Mouse (Mus musculus): ENCODE results near the gene 9130023H24Rik. TPM values are rescaled to one million over a fixed set of nuclear protein-coding genes. Genes with fewer than 3 reads are reported as not detected.

The 9130023H24Rik gene
- 2.1 and 2.6 TPM in 2 replicates for total RNA-seq (2012; rRNA removed)

DNA sequence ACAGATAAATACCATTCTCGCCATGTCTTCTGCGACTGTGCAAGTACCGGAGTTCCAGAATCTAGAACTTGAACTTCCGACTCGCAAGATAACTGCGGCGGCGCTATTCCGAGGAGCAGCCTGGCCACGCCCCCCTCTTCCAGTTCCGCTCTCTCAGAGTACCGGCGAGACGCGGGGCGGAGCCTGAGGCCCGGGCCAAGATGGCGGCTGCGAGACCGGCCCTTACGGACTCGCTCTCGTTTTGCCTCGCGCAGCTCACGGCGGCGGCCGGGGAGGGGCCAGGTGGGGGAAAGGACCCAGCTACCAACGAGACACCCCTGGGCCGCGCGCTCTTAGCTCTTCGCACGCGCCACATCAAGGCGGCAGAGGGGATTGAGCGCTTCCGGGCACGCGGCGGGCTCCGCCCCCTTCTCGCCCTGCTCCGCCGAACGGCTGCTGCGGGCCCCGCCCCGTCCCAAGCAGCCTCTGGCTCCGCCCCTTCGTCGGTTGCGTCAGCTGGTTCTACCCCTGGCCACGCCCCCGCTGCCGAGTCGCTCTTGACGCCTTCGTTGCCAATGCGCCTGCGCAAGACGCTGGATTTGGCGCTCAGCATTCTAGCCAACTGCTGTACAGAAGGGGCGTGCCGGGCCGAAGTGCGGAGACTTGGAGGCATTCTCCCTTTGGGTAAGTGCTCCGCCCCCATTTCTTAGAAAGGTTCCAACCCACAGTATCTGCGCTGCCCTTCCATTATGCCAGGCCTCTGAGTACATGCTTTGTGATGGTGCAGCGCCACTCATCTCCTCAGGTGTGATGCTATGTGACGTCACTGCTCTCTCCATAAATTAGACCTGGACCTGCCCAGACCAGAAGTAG, at the start of gene 9130023H24Rik:
Gene 9130023H24Rik (minus strand): TSS at position 105 of the 852 bp plus-strand sequence.
- Histone ChIP-seq H3K27ac (ENCODE audit: insufficient read depth, low read depth, low read length, poor library complexity, severe bottlenecking) (peak within 1 kb of the TSS; percentile 97), H3K4me1 (ENCODE audit: control insufficient read depth in 2 of 2, insufficient read depth in 2 of 2, low read length in 2 of 2, poor library complexity in 1 of 2) (peaks cover 0 to 2% of the 10 kb centered on the region in 2 experiments; a peak in 1 of 4 replicates), H3K4me3 (ENCODE audit: insufficient read depth in 1 of 2, low read depth in 1 of 2, low read length in 2 of 2, poor library complexity in 1 of 2, severe bottlenecking in 1 of 2) (peak within 1 kb of the TSS; percentile 88 to 89), H3K9me3 (ENCODE audit: control insufficient read depth, insufficient read depth, low read depth, low read length) (no peaks in the 10 kb centered on the region), H3K36me3 (ENCODE audit: control insufficient read depth, insufficient read depth, low read length, poor library complexity, severe bottlenecking) (peaks cover 13% of the 10 kb centered on the region; the same call in 1 of the 2 replicates), H3K9ac (ENCODE audit: insufficient read depth, low read depth, low read length, poor library complexity, severe bottlenecking) (peak within 1 kb of the TSS; percentile 97)
- TF ChIP-seq MAFK (IDR thresholded peaks at IDR 0.05; ENCODE audit: insufficient read depth, low read depth, low read length) (0 out of 2 replicates have a peak, but pooled peaks have one; percentile 15), ZNF384 (IDR thresholded peaks at IDR 0.05; ENCODE audit: low read depth, low read length) (no peak), CHD2 (IDR thresholded peaks at IDR 0.05; ENCODE audit: low read depth, low read length) (no peak), ZC3H11A (IDR thresholded peaks at IDR 0.05; ENCODE audit: borderline replicate concordance, low read depth, low read length) (no peak), HCFC1 (IDR thresholded peaks at IDR 0.05; ENCODE audit: borderline replicate concordance, insufficient read depth, low read length) (peak; percentile 80; the same call in 1 of the 2 replicates)
- in situ Hi-C loops (cut with MboI; ENCODE audit: low sequenced_read_pairs in 2 of 2, unreplicated experiment in 2 of 2): no loop called here
- DNase-seq (ENCODE audit: low read depth, low spot score): peak; percentile 99

DNA sequence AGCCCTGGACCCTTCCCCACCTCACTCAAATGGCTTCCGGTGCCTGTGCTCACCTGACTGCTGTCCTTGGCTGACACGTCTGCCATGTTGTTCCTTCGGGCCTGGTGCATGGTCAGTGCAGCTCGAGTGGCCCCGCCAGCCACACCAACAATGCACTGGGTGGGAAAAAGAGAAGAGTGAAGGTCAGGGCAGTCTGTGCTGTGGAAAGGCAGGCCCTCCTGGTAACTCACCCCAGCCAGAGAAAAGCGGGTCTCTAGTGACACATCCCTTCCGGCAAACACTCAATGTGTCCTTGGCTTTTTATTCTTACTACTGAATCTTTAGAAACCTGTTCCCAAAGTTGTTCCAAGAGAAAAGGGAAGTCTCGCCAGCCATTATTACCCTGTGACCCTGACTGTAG, 47.2 kb upstream of the 9130023H24Rik start:
- no peak for TF ChIP-seq HCFC1 (IDR thresholded peaks at IDR 0.05; ENCODE audit: borderline replicate concordance, insufficient read depth, low read length)
- no peak for TF ChIP-seq MAFK (IDR thresholded peaks at IDR 0.05; ENCODE audit: insufficient read depth, low read depth, low read length)
- no peak for TF ChIP-seq ZNF384 (IDR thresholded peaks at IDR 0.05; ENCODE audit: low read depth, low read length)
- TF ChIP-seq CHD2 (IDR thresholded peaks at IDR 0.05; ENCODE audit: low read depth, low read length): no peak
- TF ChIP-seq ZC3H11A (IDR thresholded peaks at IDR 0.05; ENCODE audit: borderline replicate concordance, low read depth, low read length): no peak
- H3K9ac ChIP-seq (ENCODE audit: insufficient read depth, low read depth, low read length, poor library complexity, severe bottlenecking): no peak overlapping the region
- H3K4me3 ChIP-seq (ENCODE audit: insufficient read depth in 1 of 2, low read depth in 1 of 2, low read length in 2 of 2, poor library complexity in 1 of 2, severe bottlenecking in 1 of 2): no peak overlapping the region
- in situ Hi-C loops (cut with MboI; ENCODE audit: low sequenced_read_pairs in 2 of 2, unreplicated experiment in 2 of 2): no loop called here
- peaks cover 14% of the 10 kb centered on the region for H3K36me3 ChIP-seq (ENCODE audit: control insufficient read depth, insufficient read depth, low read length, poor library complexity, severe bottlenecking)
- DNase-seq (ENCODE audit: low read depth, low spot score): no peak
- no peaks in the 10 kb centered on the region for H3K9me3 ChIP-seq (ENCODE audit: control insufficient read depth, insufficient read depth, low read depth, low read length)
- no peaks in the 10 kb centered on the region for H3K4me1 ChIP-seq (ENCODE audit: control insufficient read depth in 2 of 2, insufficient read depth in 2 of 2, low read length in 2 of 2, poor library complexity in 1 of 2)
- H3K27ac ChIP-seq (ENCODE audit: insufficient read depth, low read depth, low read length, poor library complexity, severe bottlenecking): no peak overlapping the region

DNA sequence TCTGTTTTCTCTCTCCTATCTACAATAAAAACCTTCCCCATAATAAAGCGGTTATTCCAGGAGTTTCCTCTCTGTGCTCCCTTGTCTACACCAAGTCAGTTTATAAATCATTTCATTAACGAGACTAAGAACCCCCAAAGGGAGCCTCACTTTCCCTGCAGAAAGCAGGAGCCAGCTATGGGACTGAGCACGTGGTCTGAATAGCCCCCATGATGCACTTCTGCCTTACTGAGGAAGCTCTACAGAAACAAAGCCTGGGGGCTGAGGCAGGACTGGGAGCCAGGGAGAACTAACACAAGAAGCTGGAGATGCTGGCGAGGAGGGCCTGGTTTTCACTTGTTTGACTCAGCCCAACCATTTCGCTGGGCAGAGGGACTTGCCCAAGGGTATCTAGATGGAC, 46.2 kb upstream of the 9130023H24Rik start:
- H3K4me1 ChIP-seq (ENCODE audit: control insufficient read depth in 2 of 2, insufficient read depth in 2 of 2, low read length in 2 of 2, poor library complexity in 1 of 2): no peaks in the 10 kb centered on the region

DNA sequence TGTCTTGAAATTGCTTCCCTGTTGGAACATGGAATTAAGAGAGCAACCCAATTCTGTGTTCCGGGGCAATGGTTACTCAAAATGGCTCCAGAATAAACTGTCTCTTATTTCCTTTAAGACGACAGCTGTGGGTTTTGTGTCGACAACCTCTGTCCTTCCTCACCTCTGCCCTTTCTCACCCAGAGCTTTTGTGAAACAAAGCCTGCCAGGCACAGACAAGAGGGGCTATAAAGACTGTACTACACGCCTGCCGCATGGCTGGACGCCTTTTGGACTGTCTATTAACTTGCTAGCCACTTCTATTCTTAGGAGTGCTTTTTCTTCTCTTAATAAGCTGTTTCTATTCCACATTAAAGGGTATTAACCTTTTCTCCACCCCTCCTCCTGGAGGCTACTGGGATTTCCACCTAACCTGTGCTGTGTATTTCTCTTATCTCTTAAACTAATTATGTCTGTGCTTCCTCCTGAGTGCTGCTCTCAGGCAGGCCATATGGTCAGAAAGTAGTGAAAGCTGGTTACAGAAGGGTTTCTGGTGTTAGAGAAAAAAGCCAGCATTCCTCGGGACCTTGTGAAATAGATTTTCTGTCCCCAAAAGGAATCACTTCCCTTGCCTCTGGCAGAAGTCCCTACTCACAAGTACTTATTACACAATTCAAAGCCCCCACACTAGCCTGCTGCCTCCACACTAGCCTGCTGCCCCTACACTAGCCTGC, 44.9 kb upstream of the 9130023H24Rik start:
- H3K4me3 ChIP-seq (ENCODE audit: insufficient read depth in 1 of 2, low read depth in 1 of 2, low read length in 2 of 2, poor library complexity in 1 of 2, severe bottlenecking in 1 of 2): no peak overlapping the region
- no peaks in the 10 kb centered on the region for H3K9me3 ChIP-seq (ENCODE audit: control insufficient read depth, insufficient read depth, low read depth, low read length)
- H3K36me3 ChIP-seq (ENCODE audit: control insufficient read depth, insufficient read depth, low read length, poor library complexity, severe bottlenecking): peaks cover 12% of the 10 kb centered on the region
- in situ Hi-C loops (cut with MboI; ENCODE audit: low sequenced_read_pairs in 2 of 2, unreplicated experiment in 2 of 2): no loop called here
- TF ChIP-seq MAFK (IDR thresholded peaks at IDR 0.05; ENCODE audit: insufficient read depth, low read depth, low read length) (no peak), CHD2 (IDR thresholded peaks at IDR 0.05; ENCODE audit: low read depth, low read length) (no peak), ZNF384 (IDR thresholded peaks at IDR 0.05; ENCODE audit: low read depth, low read length) (no peak), ZC3H11A (IDR thresholded peaks at IDR 0.05; ENCODE audit: borderline replicate concordance, low read depth, low read length) (no peak), HCFC1 (IDR thresholded peaks at IDR 0.05; ENCODE audit: borderline replicate concordance, insufficient read depth, low read length) (no peak)
- no peak overlapping the region for H3K9ac ChIP-seq (ENCODE audit: insufficient read depth, low read depth, low read length, poor library complexity, severe bottlenecking)
- peaks cover 0 to 3% of the 10 kb centered on the region in 2 experiments; a peak in 1 of 4 replicates for H3K4me1 ChIP-seq (ENCODE audit: control insufficient read depth in 2 of 2, insufficient read depth in 2 of 2, low read length in 2 of 2, poor library complexity in 1 of 2)
- H3K27ac ChIP-seq (ENCODE audit: insufficient read depth, low read depth, low read length, poor library complexity, severe bottlenecking): no peak overlapping the region
- no peak for DNase-seq (ENCODE audit: low read depth, low spot score)

More for the DNA sequence above, 46.2 kb upstream of the 9130023H24Rik start:
- in situ Hi-C loops (cut with MboI; ENCODE audit: low sequenced_read_pairs in 2 of 2, unreplicated experiment in 2 of 2): no loop called here
- DNase-seq (ENCODE audit: low read depth, low spot score): no peak
- Histone ChIP-seq H3K27ac (ENCODE audit: insufficient read depth, low read depth, low read length, poor library complexity, severe bottlenecking) (no peak overlapping the region), H3K36me3 (ENCODE audit: control insufficient read depth, insufficient read depth, low read length, poor library complexity, severe bottlenecking) (peaks cover 14% of the 10 kb centered on the region), H3K9me3 (ENCODE audit: control insufficient read depth, insufficient read depth, low read depth, low read length) (no peaks in the 10 kb centered on the region), H3K4me3 (ENCODE audit: insufficient read depth in 1 of 2, low read depth in 1 of 2, low read length in 2 of 2, poor library complexity in 1 of 2, severe bottlenecking in 1 of 2) (no peak overlapping the region), H3K9ac (ENCODE audit: insufficient read depth, low read depth, low read length, poor library complexity, severe bottlenecking) (no peak overlapping the region)
- TF ChIP-seq MAFK (IDR thresholded peaks at IDR 0.05; ENCODE audit: insufficient read depth, low read depth, low read length) (no peak), HCFC1 (IDR thresholded peaks at IDR 0.05; ENCODE audit: borderline replicate concordance, insufficient read depth, low read length) (no peak), CHD2 (IDR thresholded peaks at IDR 0.05; ENCODE audit: low read depth, low read length) (no peak), ZC3H11A (IDR thresholded peaks at IDR 0.05; ENCODE audit: borderline replicate concordance, low read depth, low read length) (no peak)

Data from ES-E14 (cell line).